Mouse (Mus musculus) cerebellum, adult 2 months (tissue): ENCODE data around the gene Zfp131.

Experiments
- CTCF ChIP-seq: fragments of 200-500 bp; IDR thresholded peaks from 2 replicates; pipeline ENCODE4 v1.5.1; 2011; ENCODE audit warnings: low read depth, mild to moderate bottlenecking, control low read depth, low read length, moderate library complexity, borderline replicate concordance; ENCODE audit not compliant: insufficient read depth
- POLR2A ChIP-seq: fragments of 200-500 bp; IDR thresholded peaks from 2 replicates; pipeline ENCODE4 v1.6.1; 2011; ENCODE audit warnings: low read length, control low read depth, borderline replicate concordance; ENCODE audit not compliant: insufficient read depth

GRCm38 (mm10) chr13:119727608-119728387 is 62.9 kb downstream of the Zfp131 start:
- TF ChIP-seq CTCF (no peak), POLR2A (no peak)
